Mouse (Mus musculus) heart, adult 2 months (tissue): ENCODE data around the gene Trio. TPM values are rescaled to one million over a fixed set of nuclear protein-coding genes. Genes with fewer than 3 reads are reported as not detected.

ENCODE experiments used
- DNase-seq, 2 experiments: peaks; one replicate each; pipeline ENCODE4 v3.0.0; 2021
- H3K27ac ChIP-seq: fragments of 200-600 bp; 2 replicates; pipeline ENCODE4 v1.8.1; 2022
- H3K27me3 ChIP-seq: fragments of 200-500 bp; 2 replicates; pipeline ENCODE4 v1.6.1; 2012; ENCODE audit warnings: mild to moderate bottlenecking, low read length, inconsistent platforms, mixed read lengths; ENCODE audit not compliant: control insufficient read depth, insufficient read depth
- H3K36me3 ChIP-seq: fragments of 200-500 bp; 2 replicates; pipeline ENCODE4 v1.6.1; 2012; ENCODE audit warnings: low read length, inconsistent platforms; ENCODE audit not compliant: control insufficient read depth, insufficient read depth
- H3K4me1 ChIP-seq: fragments of 200-500 bp; 2 replicates; pipeline ENCODE4 v1.6.1; 2011; ENCODE audit warnings: low read length; ENCODE audit not compliant: control insufficient read depth, insufficient read depth
- H3K4me3 ChIP-seq: fragments of 200-600 bp; 2 replicates; pipeline ENCODE4 v1.8.1; 2022
- H3K79me2 ChIP-seq: fragments of 200-500 bp; replicated peaks from 2 replicates; pipeline ENCODE4 v1.6.1; 2012; ENCODE audit warnings: mild to moderate bottlenecking, inconsistent platforms, low read length, moderate library complexity, mixed read lengths; ENCODE audit not compliant: control insufficient read depth, insufficient read depth
- H3K9ac ChIP-seq: fragments of 200-500 bp; 2 replicates; pipeline ENCODE4 v1.6.1; 2012; ENCODE audit warnings: low read depth, mild to moderate bottlenecking, control low read depth, inconsistent platforms, low read length, mixed read lengths
- CTCF ChIP-seq: fragments of 200-600 bp; IDR thresholded peaks from 2 replicates; pipeline ENCODE4 v1.8.1; 2022; ENCODE audit warnings: antibody characterized with exemption, mild to moderate bottlenecking, moderate library complexity
- EP300 ChIP-seq: fragments of 200-500 bp; IDR thresholded peaks from 2 replicates; pipeline ENCODE4 v1.6.1; 2011; ENCODE audit warnings: low read depth, low read length, control low read depth; ENCODE audit not compliant: insufficient read depth
- POLR2A ChIP-seq: fragments of 200-500 bp; IDR thresholded peaks from 2 replicates; pipeline ENCODE4 v1.6.1; 2011; ENCODE audit warnings: mild to moderate bottlenecking, low read depth, low read length, control low read depth; ENCODE audit not compliant: insufficient read depth
- WGBS: fragments of 180-500 bp; shearing (Covaris S2); methylation state at CpG from one replicate; pipeline ENCODE4 v1.1.7; 2018; 5-methylcytosine and 5-hydroxymethylcytosine counted together
- intact Hi-C: fragments of 180-260 bp; cut with DNase I; formaldehyde crosslinking; loops from one replicate; pipeline ENCODE4 v1.15.1; 2025
- polyA plus RNA-seq: library from polyadenylated mRNA; depleted of rRNA; stranded (reverse); fragments of >200 nt; gene quantifications from 2 replicates; pipeline ENCODE4 v1.2.3, GENCODE M21; 2012
- total RNA-seq, 2 experiments: library from RNA; stranded (reverse); gene quantifications; 2 replicates each; pipeline ENCODE4 v1.2.3; 2021

The Trio gene
- total and polyA plus RNA-seq, 3 experiments = 28.0 to 44.2 (median 33.8) TPM

GRCm38 (mm10) chr15:27810793-27811488, 214.7 kb downstream of the Trio start:
- no peak overlapping the region for H3K4me3 ChIP-seq
- H3K9ac ChIP-seq = no peak overlapping the region
- intact Hi-C loops = no loop called here
- H3K4me1 ChIP-seq = 0 out of 2 replicates have a peak, but pooled peaks cover 4% of the 10 kb centered on the region
- no peaks in the 10 kb centered on the region for H3K79me2 ChIP-seq
- TF ChIP-seq POLR2A = no peak
- no peak for TF ChIP-seq EP300
- TF ChIP-seq CTCF = no peak
- no peak overlapping the region for H3K27ac ChIP-seq
- no peaks in the 10 kb centered on the region for H3K27me3 ChIP-seq
- 83% methylated on average over 12 of the region's 12 CpGs for WGBS
- H3K36me3 ChIP-seq = no peaks in the 10 kb centered on the region
- DNase-seq = no peak

GRCm38 (mm10) chr15:27810262-27810661, 215.4 kb downstream of the Trio start:
- Histone ChIP-seq H3K9ac (no peak overlapping the region), H3K79me2 (no peaks in the 10 kb centered on the region), H3K27me3 (no peaks in the 10 kb centered on the region), H3K36me3 (no peaks in the 10 kb centered on the region), H3K4me3 (no peak overlapping the region), H3K4me1 (0 out of 2 replicates have a peak, but pooled peaks cover 4% of the 10 kb centered on the region), H3K27ac (no peak overlapping the region)
- TF ChIP-seq POLR2A (no peak), CTCF (no peak), EP300 (no peak)
- no peak for DNase-seq
- WGBS = 43% methylated on average over 7 of the region's 7 CpGs
- intact Hi-C loops = no loop called here

- WGBS = 54% methylated on average over 5 of the region's 5 CpGs
- no peaks in the 10 kb centered on the region for H3K36me3 ChIP-seq
- no peaks in the 10 kb centered on the region for H3K27me3 ChIP-seq
- no peak overlapping the region for H3K4me3 ChIP-seq
- H3K4me1 ChIP-seq = 0 out of 2 replicates have a peak, but pooled peaks cover 4% of the 10 kb centered on the region
- no peaks in the 10 kb centered on the region for H3K79me2 ChIP-seq
- no peak overlapping the region for H3K9ac ChIP-seq
- no peak overlapping the region for H3K27ac ChIP-seq
- TF ChIP-seq POLR2A (no peak), EP300 (no peak), CTCF (peak; percentile 55)
- DNase-seq = peak in 1 of 2 experiments; percentile 48
- intact Hi-C loops = loop anchor here (5.0 kb wide), 1 partner anchor 56 kb away; no protein-coding TSS in a partner anchor
These were observed 216.9 kb downstream of the Trio start for GRCm38 (mm10) chr15:27808596-27809276.

GRCm38 (mm10) chr15:27806219-27806618, 219.4 kb downstream of the Trio start:
- no peak for TF ChIP-seq EP300
- TF ChIP-seq CTCF = no peak
- TF ChIP-seq POLR2A = no peak
- no peak overlapping the region for H3K9ac ChIP-seq
- H3K27ac ChIP-seq = no peak overlapping the region
- no peaks in the 10 kb centered on the region for H3K27me3 ChIP-seq
- no peak overlapping the region for H3K4me3 ChIP-seq
- WGBS = 79% methylated on average over 10 of the region's 10 CpGs
- peaks cover 12% of the 10 kb centered on the region for H3K4me1 ChIP-seq
- no peaks in the 10 kb centered on the region for H3K79me2 ChIP-seq
- H3K36me3 ChIP-seq = peaks cover 9% of the 10 kb centered on the region
- no peak for DNase-seq
- intact Hi-C loops = loop anchor here (5.0 kb wide), 1 partner anchor 54 kb away; no protein-coding TSS in a partner anchor

- no peak for DNase-seq
- 94% methylated on average over 16 of the region's 16 CpGs for WGBS
- H3K79me2 ChIP-seq = no peaks in the 10 kb centered on the region
- peaks cover 9% of the 10 kb centered on the region for H3K36me3 ChIP-seq
- peaks cover 12% of the 10 kb centered on the region for H3K4me1 ChIP-seq
- no peak overlapping the region for H3K4me3 ChIP-seq
- H3K9ac ChIP-seq = no peak overlapping the region
- no peaks in the 10 kb centered on the region for H3K27me3 ChIP-seq
- TF ChIP-seq CTCF (no peak), POLR2A (no peak), EP300 (no peak)
- H3K27ac ChIP-seq = no peak overlapping the region
- intact Hi-C loops = loop anchor here (5.0 kb wide), 1 partner anchor 53 kb away; no protein-coding TSS in a partner anchor
These were observed 220.0 kb downstream of the Trio start for GRCm38 (mm10) chr15:27805654-27806053.

GRCm38 (mm10) chr15:27804447-27804846, 221.2 kb downstream of the Trio start:
- Histone ChIP-seq H3K27me3 (no peaks in the 10 kb centered on the region), H3K4me3 (no peak overlapping the region), H3K36me3 (peaks cover 9% of the 10 kb centered on the region), H3K27ac (no peak overlapping the region), H3K4me1 (peaks cover 12% of the 10 kb centered on the region), H3K79me2 (no peaks in the 10 kb centered on the region), H3K9ac (no peak overlapping the region)
- intact Hi-C loops = no loop called here
- no peak for DNase-seq
- 90% methylated on average over 14 of the region's 14 CpGs for WGBS
- TF ChIP-seq CTCF (no peak), POLR2A (no peak), EP300 (no peak)
